Mouse (Mus musculus): ENCODE data around the gene Ctrb1.

DNA sequence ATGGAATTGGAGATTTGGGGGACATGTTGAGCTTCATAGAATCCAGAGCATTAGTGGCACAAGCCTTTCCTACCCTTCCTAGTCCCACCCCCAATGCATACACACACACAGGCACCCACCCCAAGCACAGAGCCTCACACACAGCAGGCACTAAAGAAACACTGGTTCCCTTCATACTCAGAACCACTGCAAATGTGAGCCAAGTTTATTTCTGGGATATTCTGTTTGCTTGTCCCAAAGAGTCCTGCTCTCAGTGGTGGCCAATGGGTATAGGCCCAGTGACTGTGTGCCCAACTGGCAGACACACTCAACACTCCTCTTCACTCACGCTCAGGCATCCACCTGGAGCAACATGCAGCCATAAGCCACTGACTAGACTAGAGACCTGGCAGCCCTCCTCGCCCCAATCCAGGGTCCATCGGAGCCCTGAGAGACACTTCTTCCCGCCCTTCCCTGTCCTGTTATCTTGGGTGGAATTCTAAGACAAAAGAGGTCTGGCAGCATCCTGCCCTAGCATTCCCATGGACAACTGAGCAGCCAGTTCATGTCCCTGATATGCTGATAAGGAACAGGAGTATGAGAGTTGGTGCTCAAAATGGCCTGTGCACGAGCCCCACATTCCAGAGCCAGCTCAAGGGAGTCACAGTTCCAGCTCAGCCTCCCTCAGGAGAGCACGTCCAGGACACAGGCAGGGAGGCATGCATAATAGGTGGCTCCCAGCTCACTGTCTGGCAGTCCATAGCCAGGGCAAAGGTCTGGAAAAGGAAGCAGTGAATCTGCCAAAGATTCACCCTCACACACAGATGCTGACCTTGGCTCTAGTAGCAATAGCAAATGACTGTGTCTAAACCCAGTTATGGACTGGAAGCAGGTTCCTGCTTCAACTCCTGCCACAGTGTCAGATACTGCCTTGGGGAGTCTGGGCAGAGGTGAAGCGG lies 38.7 kb upstream of the Ctrb1 start:
- no peak for TF ChIP-seq CTCF (IDR thresholded peaks at IDR 0.05)
- no peak for TF ChIP-seq EP300 (IDR thresholded peaks at IDR 0.05)

Measured in lung, postnatal 0 days (tissue).